Mouse (Mus musculus): ENCODE data around the gene Sstr4. TPM values are rescaled to one million over a fixed set of nuclear protein-coding genes. Genes with fewer than 3 reads are reported as not detected.

Gene Sstr4
- total and polyA plus RNA-seq, 3 experiments = not detected

- no peak overlapping the region for H3K9ac ChIP-seq (ENCODE audit: control insufficient read depth, low read depth, low read length, poor library complexity, severe bottlenecking)
- H3K36me3 ChIP-seq (ENCODE audit: control insufficient read depth in 1 of 2, insufficient read depth in 2 of 2, low read length in 2 of 2) = no peaks in the 10 kb centered on the region
- no peaks in the 10 kb centered on the region for H3K79me2 ChIP-seq (ENCODE audit: control insufficient read depth, insufficient read depth, low read length, poor library complexity)
- no peaks in the 10 kb centered on the region for H3K27me3 ChIP-seq (ENCODE audit: control insufficient read depth in 1 of 2, insufficient read depth in 2 of 2, low read length in 2 of 2)
- H3K4me3 ChIP-seq (ENCODE audit: control insufficient read depth in 1 of 2, insufficient read depth in 1 of 2, low read depth in 2 of 2, low read length in 2 of 2) = no peak overlapping the region
- no peaks in the 10 kb centered on the region for H3K9me3 ChIP-seq (replicated peaks; ENCODE audit: insufficient read depth, low read length)
- TF ChIP-seq MAZ (IDR thresholded peaks at IDR 0.05; ENCODE audit: low read depth, low read length) (no peak), BHLHE40 (IDR thresholded peaks at IDR 0.05; ENCODE audit: borderline replicate concordance, low read depth, low read length) (no peak), MYC (IDR thresholded peaks at IDR 0.05; ENCODE audit: low read depth, low read length) (no peak), CHD1 (IDR thresholded peaks at IDR 0.05; ENCODE audit: low read depth, low read length) (no peak)
- H3K27ac ChIP-seq (ENCODE audit: control insufficient read depth, low read depth, low read length) = no peak overlapping the region
- no peaks in the 10 kb centered on the region for H3K4me1 ChIP-seq (ENCODE audit: control insufficient read depth in 1 of 2, insufficient read depth in 2 of 2, low read length in 2 of 2)
- DNase-seq (ENCODE audit: low read depth, low spot score) = no peak
Measured at GRCm38 (mm10) chr2:148404906-148405305, 9.8 kb downstream of the Sstr4 start.

GRCm38 (mm10) chr2:148406160-148406970 lies 11.2 kb downstream of the Sstr4 start:
- no peaks in the 10 kb centered on the region for H3K36me3 ChIP-seq (ENCODE audit: control insufficient read depth in 1 of 2, insufficient read depth in 2 of 2, low read length in 2 of 2)
- H3K27ac ChIP-seq (ENCODE audit: control insufficient read depth, low read depth, low read length) = no peak overlapping the region
- no peak for DNase-seq (ENCODE audit: low read depth, low spot score)
- no peaks in the 10 kb centered on the region for H3K79me2 ChIP-seq (ENCODE audit: control insufficient read depth, insufficient read depth, low read length, poor library complexity)
- TF ChIP-seq GATA1 (IDR thresholded peaks at IDR 0.05; ENCODE audit: low read depth, low read length) (no peak), MXI1 (IDR thresholded peaks at IDR 0.05; ENCODE audit: low read depth, low read length) (no peak), NELFE (IDR thresholded peaks at IDR 0.05; ENCODE audit: low read depth, low read length) (no peak), MAX (IDR thresholded peaks at IDR 0.05; ENCODE audit: low read length) (no peak), CHD1 (IDR thresholded peaks at IDR 0.05; ENCODE audit: low read depth, low read length) (no peak), ELF1 (IDR thresholded peaks at IDR 0.05; ENCODE audit: low read depth, low read length) (no peak), POLR2AphosphoS5 (IDR thresholded peaks at IDR 0.05; ENCODE audit: borderline replicate concordance, low read depth, low read length) (no peak), GABPA (IDR thresholded peaks at IDR 0.05; ENCODE audit: low read depth, low read length) (no peak)
- H3K9me3 ChIP-seq (replicated peaks; ENCODE audit: insufficient read depth, low read length) = no peaks in the 10 kb centered on the region
- H3K4me1 ChIP-seq (ENCODE audit: control insufficient read depth in 1 of 2, insufficient read depth in 2 of 2, low read length in 2 of 2) = no peaks in the 10 kb centered on the region
- H3K4me3 ChIP-seq (ENCODE audit: control insufficient read depth in 1 of 2, insufficient read depth in 1 of 2, low read depth in 2 of 2, low read length in 2 of 2) = no peak overlapping the region
- H3K9ac ChIP-seq (ENCODE audit: control insufficient read depth, low read depth, low read length, poor library complexity, severe bottlenecking) = no peak overlapping the region
- no peaks in the 10 kb centered on the region for H3K27me3 ChIP-seq (ENCODE audit: control insufficient read depth in 1 of 2, insufficient read depth in 2 of 2, low read length in 2 of 2)

GRCm38 (mm10) chr2:148406971-148407869 lies 12.1 kb downstream of the Sstr4 start:
- no peak overlapping the region for H3K27ac ChIP-seq (ENCODE audit: control insufficient read depth, low read depth, low read length)
- DNase-seq (ENCODE audit: low read depth, low spot score) = no peak
- no peaks in the 10 kb centered on the region for H3K36me3 ChIP-seq (ENCODE audit: control insufficient read depth in 1 of 2, insufficient read depth in 2 of 2, low read length in 2 of 2)
- H3K4me1 ChIP-seq (ENCODE audit: control insufficient read depth in 1 of 2, insufficient read depth in 2 of 2, low read length in 2 of 2) = no peaks in the 10 kb centered on the region
- H3K4me3 ChIP-seq (ENCODE audit: control insufficient read depth in 1 of 2, insufficient read depth in 1 of 2, low read depth in 2 of 2, low read length in 2 of 2) = no peak overlapping the region
- H3K9me3 ChIP-seq (replicated peaks; ENCODE audit: insufficient read depth, low read length) = no peaks in the 10 kb centered on the region
- H3K79me2 ChIP-seq (ENCODE audit: control insufficient read depth, insufficient read depth, low read length, poor library complexity) = no peaks in the 10 kb centered on the region
- H3K9ac ChIP-seq (ENCODE audit: control insufficient read depth, low read depth, low read length, poor library complexity, severe bottlenecking) = no peak overlapping the region
- H3K27me3 ChIP-seq (ENCODE audit: control insufficient read depth in 1 of 2, insufficient read depth in 2 of 2, low read length in 2 of 2) = no peaks in the 10 kb centered on the region
- TF ChIP-seq EP300 (IDR thresholded peaks at IDR 0.05; ENCODE audit: low read depth in 1 of 2, low read length in 2 of 2) = no peak
- TF ChIP-seq MYB (IDR thresholded peaks at IDR 0.05; ENCODE audit: low read depth, low read length) = no peak
- no peak for TF ChIP-seq MYC (IDR thresholded peaks at IDR 0.05; ENCODE audit: low read depth, low read length)
- no peak for TF ChIP-seq NELFE (IDR thresholded peaks at IDR 0.05; ENCODE audit: low read depth, low read length)
- TF ChIP-seq MXI1 (IDR thresholded peaks at IDR 0.05; ENCODE audit: low read depth, low read length) = no peak
- no peak for TF ChIP-seq UBTF (IDR thresholded peaks at IDR 0.05; ENCODE audit: borderline replicate concordance, insufficient read depth, low read depth, low read length)

Data from MEL (cell line).